Mouse (Mus musculus) kidney, adult 8-10 months (tissue): ENCODE measurements around the gene Olfr1306.

Experiments used
- DNase-seq, 2 experiments: peaks; one replicate each; pipeline ENCODE4 v3.0.0; 2022

The Olfr1306 gene

GRCm38 (mm10) chr2:111916171-111916570 lies at the start of gene Olfr1306:
Gene Olfr1306 (minus strand): TSS chr2:111916271.
- no peak for DNase-seq

- DNase-seq = no peak
Measured at GRCm38 (mm10) chr2:111964844-111965243, 48.8 kb upstream of the Olfr1306 start, which contains the start of gene Olfr1308. Gene Olfr1308 (minus strand): TSS chr2:111964944.

DNA sequence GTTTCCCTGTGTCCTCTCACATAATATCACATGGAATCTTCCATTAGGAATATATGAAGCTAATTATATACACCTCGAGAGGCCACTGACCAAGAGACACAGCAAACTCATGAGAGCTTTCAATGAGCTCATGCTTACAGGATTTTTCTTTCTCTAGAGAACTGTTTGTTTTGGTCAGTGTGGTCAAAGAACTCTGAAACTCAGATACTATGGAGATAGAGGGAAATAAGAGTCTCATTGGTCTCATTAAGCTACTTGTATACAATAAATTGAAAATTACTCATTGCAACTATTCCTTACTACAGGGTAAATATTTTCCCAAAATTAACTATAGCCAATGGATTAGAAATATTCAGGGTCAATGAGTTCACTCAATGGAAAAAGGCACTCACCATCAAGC lies 33.3 kb upstream of the Olfr1306 start, which contains the start of gene Olfr1307:
Gene Olfr1307 (minus strand): TSS at position 101 of the 400 bp plus-strand sequence.
- no peak for DNase-seq

- DNase-seq = no peak
Measured at GRCm38 (mm10) chr2:111877049-111877448, 39.0 kb downstream of the Olfr1306 start, which contains the start of gene Olfr1305. Gene Olfr1305 (minus strand): TSS chr2:111877149.
